Mouse (Mus musculus) intestine, postnatal 0 days (tissue): ENCODE measurements around the gene Zfp324. TPM values are rescaled to one million over a fixed set of nuclear protein-coding genes. Genes with fewer than 3 reads are reported as not detected.

Experiments used
- ATAC-seq: fragments of 200-750 bp; cut with Nextera tagmentation; 2 replicates; pipeline ENCODE4 v1.8.0; 2017; ENCODE audit warnings: mild to moderate bottlenecking, moderate TSS enrichment, moderate library complexity
- H3K27ac ChIP-seq: fragments of 300-500 bp; sonication (generic); 2 replicates; pipeline ENCODE4 v1.5.1; 2014; ENCODE audit warnings: mild to moderate bottlenecking, low read depth, low read length, moderate library complexity
- H3K27me3 ChIP-seq: fragments of 300-500 bp; sonication (generic); replicated peaks from 2 replicates; pipeline ENCODE4 v1.6.1; 2014; ENCODE audit warnings: low read length, mixed read lengths; ENCODE audit not compliant: control insufficient read depth, insufficient read depth
- H3K36me3 ChIP-seq: fragments of 300-500 bp; sonication (generic); 2 replicates; pipeline ENCODE4 v1.6.1; 2014; ENCODE audit warnings: mild to moderate bottlenecking, moderate library complexity; ENCODE audit not compliant: control insufficient read depth, insufficient read depth
- H3K4me1 ChIP-seq: fragments of 300-500 bp; sonication (generic); replicated peaks from 2 replicates; pipeline ENCODE4 v1.6.1; 2014; ENCODE audit warnings: antibody characterized with exemption, low read length, mixed read lengths; ENCODE audit not compliant: control insufficient read depth, insufficient read depth
- H3K4me2 ChIP-seq: fragments of 300-500 bp; sonication (generic); replicated peaks from 2 replicates; pipeline ENCODE4 v1.6.1; 2014; ENCODE audit warnings: low read depth, mild to moderate bottlenecking, moderate library complexity
- H3K4me3 ChIP-seq: fragments of 300-500 bp; sonication (generic); 2 replicates; pipeline ENCODE4 v1.5.1; 2014; ENCODE audit warnings: low read depth, low read length
- H3K9ac ChIP-seq: fragments of 300-500 bp; sonication (generic); 2 replicates; pipeline ENCODE4 v1.6.1; 2014; ENCODE audit warnings: mild to moderate bottlenecking, low read depth, low read length
- H3K9me3 ChIP-seq: fragments of 300-500 bp; sonication (generic); 2 replicates; pipeline ENCODE4 v1.6.1; 2016; ENCODE audit warnings: mixed run types; ENCODE audit not compliant: control insufficient read depth
- CTCF ChIP-seq: sonication (generic); IDR thresholded peaks from 2 replicates; pipeline ENCODE4 v1.5.1; 2016; ENCODE audit warnings: low read depth, mild to moderate bottlenecking, control low read depth, antibody characterized with exemption, moderate library complexity
- WGBS: fragments of 180-500 bp; shearing (Covaris S2); extraction: QIAGEN DNeasy Blood & Tissue Kit; methylation state at CpG from one replicate; pipeline ENCODE4 v1.1.7; 2014; 5-methylcytosine and 5-hydroxymethylcytosine counted together
- polyA plus RNA-seq: library from polyadenylated mRNA; unstranded; fragments of >200 nt; fragmentation: Nextera tagmentation; extraction: Ambion mirVana; gene quantifications from 2 replicates; pipeline ENCODE4 v1.2.1, GENCODE M21; 2015

Gene Zfp324
- polyA plus RNA-seq, 1 experiment from 2014 or later: 4.1 TPM

DNA sequence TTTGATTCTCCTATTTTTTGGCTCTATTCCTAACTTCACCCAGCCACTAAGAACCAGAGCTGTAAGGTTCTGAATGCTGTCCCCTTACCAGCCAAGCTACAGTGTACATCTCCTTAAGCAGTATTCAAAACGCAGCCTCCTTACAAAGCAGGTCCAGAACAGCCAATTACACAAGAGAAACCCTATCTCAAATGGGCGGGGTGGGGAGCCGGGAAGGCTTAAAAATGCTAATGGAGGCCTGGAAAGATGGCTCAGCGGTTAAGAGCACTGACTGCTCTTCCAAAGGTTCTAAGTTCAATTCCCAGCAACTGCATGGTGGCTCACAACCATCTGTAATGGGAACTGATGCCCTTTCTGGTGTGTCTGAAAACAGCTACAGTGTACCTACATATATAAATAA is 5.9 kb upstream of the Zfp324 start:
- H3K4me3 ChIP-seq: no peak overlapping the region
- H3K36me3 ChIP-seq: no peaks in the 10 kb centered on the region
- no peak overlapping the region for H3K9ac ChIP-seq
- no peaks in the 10 kb centered on the region; the same call in 1 of the 2 replicates for H3K4me1 ChIP-seq
- H3K4me2 ChIP-seq: no peak overlapping the region; the same call in 1 of the 2 replicates
- 25% methylated on average over 4 of the region's 4 CpGs for WGBS
- no peak for ATAC-seq
- peak overlapping the region; percentile 92 for H3K27ac ChIP-seq
- no peak for TF ChIP-seq CTCF
- no peaks in the 10 kb centered on the region for H3K27me3 ChIP-seq
- H3K9me3 ChIP-seq: no peaks in the 10 kb centered on the region

DNA sequence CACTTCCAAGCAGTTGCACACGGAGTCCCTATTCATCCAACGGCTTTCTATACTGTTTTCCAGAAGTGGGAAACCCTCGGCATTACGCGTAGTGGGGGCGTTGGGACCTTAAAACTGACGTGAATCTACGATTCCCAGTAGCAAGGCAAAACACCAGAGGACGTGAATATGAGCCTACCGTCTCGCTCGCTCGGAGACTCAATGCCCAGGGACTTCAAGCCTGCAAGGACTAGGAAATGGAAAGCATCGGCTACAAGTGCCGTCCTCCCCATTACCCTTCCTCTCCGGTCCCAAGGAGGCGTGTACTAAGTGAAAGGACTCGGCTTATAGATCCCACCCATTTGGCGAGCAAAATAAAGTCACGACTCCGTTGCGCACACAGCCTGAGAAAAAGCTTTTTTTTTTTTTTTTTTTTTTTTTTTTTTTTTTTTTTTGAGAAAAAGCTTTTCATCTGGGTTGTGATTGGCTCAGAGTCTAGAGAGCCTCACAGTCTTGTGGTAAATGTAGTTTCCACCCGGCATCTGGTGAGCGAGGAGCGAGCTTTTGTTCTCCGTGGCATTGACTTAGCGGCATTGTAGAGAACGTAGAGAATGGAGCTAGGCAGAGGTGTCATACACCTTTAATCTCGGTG is 4.0 kb upstream of the Zfp324 start:
- TF ChIP-seq CTCF: no peak
- Histone ChIP-seq H3K36me3 (no peaks in the 10 kb centered on the region), H3K27ac (peak overlapping the region; percentile 81), H3K9me3 (no peaks in the 10 kb centered on the region), H3K27me3 (no peaks in the 10 kb centered on the region), H3K4me3 (peak overlapping the region; percentile 50), H3K9ac (peak overlapping the region; percentile 60), H3K4me2 (peak overlapping the region; percentile 72), H3K4me1 (no peaks in the 10 kb centered on the region; the same call in 1 of the 2 replicates)
- WGBS: 3% methylated on average over 29 of the region's 29 CpGs
- ATAC-seq: peak; percentile 42

GRCm38 (mm10) chr7:12966104-12966845 is 637 bp downstream of the Zfp324 start:
- Histone ChIP-seq H3K27ac (peak overlapping the region; percentile 77), H3K9ac (peak overlapping the region; percentile 69), H3K9me3 (no peaks in the 10 kb centered on the region), H3K4me1 (0 out of 2 replicates have a peak, but pooled peaks cover 5% of the 10 kb centered on the region), H3K4me3 (peak overlapping the region; percentile 68), H3K4me2 (peak overlapping the region; percentile 87), H3K27me3 (no peaks in the 10 kb centered on the region), H3K36me3 (peaks cover 25% of the 10 kb centered on the region)
- peak; percentile 68 for ATAC-seq
- under 1% methylated on average over 28 of the region's 29 CpGs for WGBS
- TF ChIP-seq CTCF: no peak

DNA sequence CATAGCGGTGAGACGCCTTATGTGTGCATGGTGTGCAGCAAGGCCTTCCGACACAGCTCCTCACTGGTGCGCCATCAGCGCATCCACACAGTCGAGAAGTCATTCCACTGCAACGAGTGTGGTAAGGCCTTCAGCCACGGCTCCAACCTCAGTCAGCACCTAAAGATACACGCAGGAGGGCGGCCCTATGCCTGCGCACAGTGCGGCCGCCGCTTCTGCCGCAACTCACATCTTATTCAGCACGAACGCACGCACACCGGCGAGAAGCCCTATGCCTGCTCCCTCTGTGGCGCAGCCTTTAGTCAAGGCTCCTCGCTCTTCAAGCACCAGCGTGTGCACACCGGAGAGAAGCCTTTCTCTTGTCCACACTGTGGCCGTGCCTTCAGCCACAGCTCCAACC is 5.3 kb downstream of the Zfp324 start:
- Histone ChIP-seq H3K27me3 (no peaks in the 10 kb centered on the region), H3K4me2 (no peak overlapping the region), H3K36me3 (peaks cover 33% of the 10 kb centered on the region), H3K27ac (no peak overlapping the region), H3K4me3 (no peak overlapping the region), H3K9ac (no peak overlapping the region), H3K9me3 (no peaks in the 10 kb centered on the region), H3K4me1 (0 out of 2 replicates have a peak, but pooled peaks cover 5% of the 10 kb centered on the region)
- ATAC-seq: no peak
- TF ChIP-seq CTCF: no peak
- WGBS: 93% methylated on average over 25 of the region's 25 CpGs

GRCm38 (mm10) chr7:12977682-12978389 is 12.2 kb downstream of the Zfp324 start, which contains the start of gene Zfp446:
Gene Zfp446 (plus strand): TSS chr7:12977848.
- TF ChIP-seq CTCF: no peak
- under 1% methylated on average over 49 of the region's 49 CpGs for WGBS

More at GRCm38 (mm10) chr7:12977682-12978389, 12.2 kb downstream of the Zfp324 start, which contains the start of gene Zfp446:
- no peaks in the 10 kb centered on the region for H3K9me3 ChIP-seq
- H3K9ac ChIP-seq: peak within 1 kb of the TSS; percentile 58
- ATAC-seq: peak; percentile 100
- H3K4me2 ChIP-seq: peak within 1 kb of the TSS; percentile 70
- no peaks in the 10 kb centered on the region for H3K36me3 ChIP-seq
- no peaks in the 10 kb centered on the region for H3K27me3 ChIP-seq
- peak within 1 kb of the TSS; percentile 82 for H3K4me3 ChIP-seq
- H3K27ac ChIP-seq: peak within 1 kb of the TSS; percentile 74
- H3K4me1 ChIP-seq: peaks cover 17% of the 10 kb centered on the region; the same call in 1 of the 2 replicates
